Mouse (Mus musculus) right cerebral cortex, postnatal 36 days (tissue): ENCODE data around the gene Lrrc73.

ENCODE experiments used
- DNase-seq, 2 experiments: peaks; one replicate each; pipeline ENCODE4 v3.0.0; 2022; ENCODE audit warnings: low spot score in 2 of 2, mixed read lengths in 1 of 2

The Lrrc73 gene

DNA sequence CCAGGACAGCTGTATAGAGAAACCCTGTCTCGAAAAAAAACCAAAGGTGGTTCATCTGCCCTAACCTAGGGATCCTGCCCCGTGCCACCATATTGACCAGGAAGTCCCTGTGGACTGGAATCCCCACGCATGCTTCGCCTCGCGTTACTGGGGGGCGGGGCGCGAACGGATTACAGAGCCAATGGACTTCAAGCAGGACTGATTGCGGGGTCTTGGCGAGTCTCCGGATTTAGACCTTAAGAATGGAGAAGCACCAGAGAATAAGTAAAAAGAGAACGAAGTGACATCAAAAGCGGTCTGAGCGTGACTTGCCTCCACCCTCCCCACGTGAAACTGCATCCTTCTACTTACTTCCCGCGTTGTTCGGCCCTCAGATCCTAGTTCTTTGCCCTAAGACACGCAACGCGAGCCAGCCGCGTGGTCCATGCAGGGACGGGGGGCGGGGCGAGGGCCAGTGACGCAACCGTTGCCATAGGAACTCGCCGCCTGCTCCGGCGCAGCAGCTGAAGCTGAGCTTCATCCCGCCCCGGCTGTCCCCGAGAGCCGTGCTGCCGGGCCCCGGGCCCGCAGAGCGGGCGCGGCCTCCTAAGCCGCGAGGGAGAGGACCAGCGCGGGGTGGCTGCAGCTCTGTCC, at the start of gene Lrrc73:
Gene Lrrc73, plus strand, starts transcription at position 80 of the 633 bp plus-strand sequence.
- DNase-seq, result peak; percentile 92 to 94

DNA sequence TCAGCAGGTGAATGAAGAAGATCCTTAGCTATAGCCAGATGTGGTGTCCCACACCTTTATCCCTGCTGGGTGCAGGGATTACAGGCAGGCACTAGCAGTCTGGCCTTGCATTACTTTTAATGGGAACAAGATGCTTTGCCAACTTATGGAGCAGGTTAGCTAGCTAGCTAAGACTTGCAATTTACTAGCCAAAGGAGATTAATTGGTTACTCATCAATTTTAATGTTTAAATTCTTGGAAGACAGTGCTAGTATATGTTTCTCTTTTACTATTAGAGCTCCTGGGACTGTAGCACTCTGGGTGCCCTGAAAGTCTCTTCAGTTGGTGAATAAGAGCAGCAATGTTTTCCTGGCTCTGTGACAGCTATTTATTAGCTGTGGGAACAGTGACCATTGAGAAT, 46.7 kb upstream of the Lrrc73 start:
- DNase-seq, result no peak

DNA sequence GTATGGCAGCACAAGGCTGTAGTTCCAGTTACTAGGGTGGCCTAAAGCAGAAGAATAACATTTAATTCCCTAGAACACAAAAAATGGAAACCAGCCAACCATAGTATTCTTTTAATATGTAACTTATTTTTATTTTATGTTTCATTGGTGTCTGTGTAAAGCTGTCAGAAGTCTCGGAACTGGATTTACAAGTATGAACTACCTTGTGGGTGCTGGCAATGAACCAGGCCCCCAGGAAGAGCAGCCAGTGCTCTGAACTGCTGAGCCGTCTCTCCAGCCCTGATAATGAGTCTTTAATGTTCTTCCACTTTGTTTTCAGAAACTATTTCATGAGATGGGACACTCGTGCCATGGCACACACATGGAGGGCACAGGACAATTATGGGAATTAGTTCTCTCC, 42.8 kb upstream of the Lrrc73 start:
- DNase-seq, result no peak

DNA sequence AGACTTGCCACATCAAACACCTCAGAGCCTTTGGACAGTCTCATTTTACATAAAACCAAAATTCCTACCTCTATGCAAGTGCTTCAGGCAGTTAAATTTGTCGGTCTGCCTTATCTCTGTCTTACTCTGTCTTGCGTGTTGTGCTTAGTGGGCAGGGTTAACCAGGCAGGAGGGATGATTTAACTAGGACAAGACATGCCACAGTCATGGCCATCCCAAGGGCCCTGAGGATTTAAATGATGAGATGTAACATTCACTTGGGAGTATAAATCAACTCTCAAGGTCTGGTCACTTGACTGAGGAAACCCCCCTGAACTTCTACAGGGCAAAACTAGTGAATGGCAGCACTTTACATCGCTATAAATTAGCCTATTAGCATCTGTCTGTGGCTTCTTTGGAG, 31.7 kb upstream of the Lrrc73 start:
- DNase-seq, result no peak

DNA sequence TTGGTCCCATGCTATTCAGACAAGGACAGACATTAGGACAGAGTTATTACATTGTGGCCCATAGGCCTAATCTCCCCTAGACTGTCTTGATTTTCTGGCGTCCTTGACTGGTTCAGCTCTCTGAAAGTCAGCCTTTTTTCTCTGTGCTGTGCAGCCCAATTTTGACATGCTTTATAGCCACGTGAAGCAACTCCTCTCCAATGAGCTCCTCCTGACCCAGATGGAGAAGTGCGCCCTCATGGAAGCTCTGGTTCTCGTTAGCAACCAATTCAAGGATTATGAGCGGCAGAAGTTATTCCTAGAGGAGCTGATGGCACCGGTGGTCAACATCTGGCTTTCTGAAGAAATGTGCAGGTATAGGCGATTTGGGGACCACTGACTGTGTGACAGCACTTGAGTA, 25.8 kb upstream of the Lrrc73 start:
- DNase-seq, result no peak

DNA sequence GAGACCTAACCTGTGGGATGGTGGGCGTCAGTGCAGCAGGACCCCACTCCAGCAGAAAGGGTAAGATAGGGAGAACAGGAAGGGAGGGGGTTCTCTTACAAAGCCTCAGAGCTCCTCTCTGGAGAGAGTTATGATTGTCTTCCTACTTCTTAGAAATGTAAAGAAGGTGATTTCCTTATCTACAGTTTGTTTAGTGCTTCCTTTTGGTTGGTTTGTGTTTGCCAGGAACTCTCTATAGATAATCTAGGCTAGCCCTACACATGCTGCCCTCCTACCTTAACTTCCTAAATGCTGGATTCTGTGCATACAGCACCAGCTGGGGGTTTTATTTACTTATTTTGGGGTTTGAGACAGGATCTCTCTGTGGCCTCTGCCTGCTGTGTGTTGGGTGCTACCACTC, 17.3 kb upstream of the Lrrc73 start:
- DNase-seq, result no peak

DNA sequence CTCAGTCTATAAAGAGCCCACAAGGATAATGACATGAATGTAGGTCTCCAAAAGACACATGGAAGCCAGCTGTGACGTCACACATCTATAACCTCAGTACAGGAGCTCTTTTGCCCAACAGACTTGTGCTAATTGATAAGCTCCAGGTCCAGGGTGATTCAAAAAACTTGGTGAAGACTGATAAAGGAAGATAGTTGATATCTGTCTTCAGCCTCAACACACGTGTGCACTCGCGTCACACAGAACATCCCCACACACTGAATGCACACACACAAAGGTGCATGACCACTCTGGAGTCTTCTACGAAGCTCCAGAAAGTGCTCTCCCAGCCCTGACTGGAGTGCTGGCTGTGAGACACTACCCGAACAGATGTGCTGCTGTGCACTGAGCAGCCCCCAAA, 16.3 kb upstream of the Lrrc73 start:
- DNase-seq, result no peak

DNA sequence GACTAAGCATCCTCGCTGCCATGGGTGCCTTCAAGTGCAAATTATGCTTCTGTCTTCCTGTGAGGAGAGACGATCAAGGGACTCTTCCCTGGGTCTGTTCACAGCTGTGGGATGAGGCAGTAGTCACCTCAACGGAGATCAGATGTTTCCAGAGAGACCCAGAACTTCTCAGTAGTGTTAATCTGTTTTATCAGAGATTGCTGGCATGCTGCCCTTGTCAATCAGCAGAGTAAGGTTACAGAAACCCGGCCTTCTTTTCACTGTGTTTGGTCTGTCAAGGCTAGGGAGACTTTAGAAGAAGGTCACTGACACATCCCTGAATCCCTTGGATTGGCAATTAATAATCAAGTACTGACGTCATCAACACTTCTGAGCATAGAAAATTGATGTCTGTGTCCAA, 15.9 kb upstream of the Lrrc73 start:
- DNase-seq, result no peak

DNA sequence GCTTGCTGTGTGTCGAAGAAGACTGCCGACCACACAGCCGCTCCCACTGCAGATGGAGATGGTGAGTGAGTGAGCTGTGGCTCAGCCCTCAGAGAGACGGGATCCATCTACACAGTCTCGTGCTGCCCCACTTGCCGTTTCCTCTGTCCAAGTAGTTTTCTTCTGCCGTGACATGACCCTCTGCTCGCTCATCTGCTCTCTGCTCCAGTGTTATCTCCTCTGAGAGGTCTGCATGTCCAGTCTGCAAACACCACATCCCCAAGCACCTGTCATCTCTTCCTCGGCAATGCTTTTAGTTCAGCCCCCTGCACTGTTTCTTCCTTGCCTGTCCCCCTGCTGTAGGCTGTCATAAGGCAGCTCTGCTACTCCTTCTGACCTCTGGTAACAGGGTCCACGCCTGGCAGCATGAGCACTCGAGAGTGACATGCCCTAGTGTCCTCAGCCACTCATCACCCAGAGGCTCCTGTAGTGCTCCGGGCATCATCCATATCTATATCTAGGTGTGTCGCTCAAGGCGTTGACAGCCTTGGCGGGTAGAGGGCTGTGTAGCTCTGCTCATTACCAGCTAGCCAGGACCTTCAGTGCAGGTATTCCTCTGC, 13.7 kb upstream of the Lrrc73 start:
- no peak for DNase-seq

DNA sequence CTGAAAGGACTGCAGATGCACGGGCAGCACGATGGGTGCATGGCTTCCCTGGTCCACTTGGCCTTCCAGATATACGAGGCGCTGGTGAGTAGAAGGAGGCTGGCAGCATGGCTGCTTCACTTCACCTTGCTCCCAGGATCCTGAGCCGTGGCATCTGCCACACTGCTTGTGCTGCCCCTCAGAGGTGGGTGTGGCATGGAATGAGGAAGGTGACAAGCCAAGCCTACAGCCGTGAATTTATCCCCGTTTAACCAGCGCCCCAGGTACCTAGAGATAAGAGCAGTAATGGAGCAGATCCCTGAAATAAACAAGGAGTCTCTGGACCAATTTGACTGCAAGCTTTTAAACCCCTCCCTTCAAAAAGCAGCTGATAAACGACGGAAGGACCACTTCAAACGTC, 11.9 kb upstream of the Lrrc73 start:
- no peak for DNase-seq

DNA sequence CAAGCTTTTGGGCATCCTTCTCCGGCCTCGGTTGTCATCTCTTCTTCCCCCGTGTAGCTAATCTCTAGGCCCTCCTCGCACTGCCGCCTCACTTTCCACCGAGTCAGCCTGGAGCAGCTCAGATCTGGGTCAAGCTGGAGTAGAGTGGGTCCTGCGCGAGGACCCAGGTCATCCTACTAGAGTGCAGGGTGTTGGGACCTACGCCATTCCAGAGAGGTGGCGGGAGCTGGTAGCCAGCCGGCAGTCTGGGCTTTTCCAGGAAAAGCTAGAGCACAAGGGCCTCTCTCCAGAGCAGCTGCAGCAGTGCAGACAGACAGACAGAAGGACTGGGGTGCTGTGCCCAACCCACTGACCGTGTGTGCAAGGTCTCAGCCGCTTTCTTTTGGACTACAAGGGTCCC, 11.1 kb upstream of the Lrrc73 start:
- DNase-seq, result no peak

DNA sequence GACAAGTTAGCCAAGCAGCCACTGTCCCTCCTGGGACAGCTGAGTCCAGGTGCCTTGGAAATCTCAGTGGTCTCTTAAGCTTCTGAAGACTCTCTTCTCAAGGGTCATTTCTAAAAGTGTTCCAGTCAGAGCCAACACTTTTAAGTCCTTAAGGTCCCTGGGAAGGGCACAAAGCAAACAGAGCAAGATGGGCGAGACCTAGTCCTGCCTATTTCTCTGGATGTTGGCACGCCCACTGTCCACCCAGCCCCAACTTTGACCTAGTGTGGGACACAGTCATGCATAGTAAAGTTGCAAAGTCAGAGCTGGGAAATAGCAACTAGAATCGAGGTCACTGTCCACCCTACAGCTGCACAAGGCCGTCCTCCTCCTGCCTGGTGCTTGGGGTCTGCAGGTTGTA, 10.3 kb upstream of the Lrrc73 start:
- no peak for DNase-seq

DNA sequence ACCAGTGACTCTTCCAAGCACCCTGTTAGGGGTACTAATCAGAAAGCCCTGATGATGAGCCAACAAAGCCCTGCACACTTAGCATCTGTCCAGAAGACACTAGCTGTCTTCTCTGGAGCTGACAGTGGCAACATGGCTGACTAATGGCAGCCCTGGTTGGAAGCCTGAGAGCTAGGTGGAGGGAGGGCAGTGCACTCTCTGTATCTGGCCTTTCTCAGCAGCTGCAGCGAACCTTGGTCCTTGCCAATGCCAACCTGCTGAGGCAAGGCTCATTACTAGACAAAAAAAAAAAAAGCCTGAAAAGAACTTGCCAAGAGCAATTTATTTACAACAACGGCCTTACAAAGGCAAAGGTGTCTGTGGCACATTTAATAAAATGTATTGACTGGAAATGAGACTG, 9.7 kb upstream of the Lrrc73 start:
- DNase-seq, result no peak

DNA sequence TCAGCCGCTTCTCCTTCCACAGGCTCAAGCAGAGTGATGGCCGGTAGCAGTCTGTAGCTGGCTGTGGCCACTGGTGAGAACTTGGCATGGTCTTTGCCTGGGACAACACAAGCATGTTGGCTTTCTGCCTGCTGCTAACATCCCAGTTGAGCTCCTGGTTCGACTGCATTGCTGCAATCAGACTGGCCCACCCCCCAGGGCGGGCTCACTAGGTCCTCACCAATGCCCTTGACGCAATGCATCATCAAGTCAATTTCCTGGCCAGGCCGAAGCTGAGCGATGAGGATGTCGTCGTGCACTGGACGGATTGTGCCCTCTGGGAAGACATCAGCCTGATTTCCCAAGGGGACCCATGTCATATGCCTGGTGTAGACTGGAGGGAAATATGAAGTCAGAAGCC, 8.8 kb upstream of the Lrrc73 start:
- no peak for DNase-seq

DNA sequence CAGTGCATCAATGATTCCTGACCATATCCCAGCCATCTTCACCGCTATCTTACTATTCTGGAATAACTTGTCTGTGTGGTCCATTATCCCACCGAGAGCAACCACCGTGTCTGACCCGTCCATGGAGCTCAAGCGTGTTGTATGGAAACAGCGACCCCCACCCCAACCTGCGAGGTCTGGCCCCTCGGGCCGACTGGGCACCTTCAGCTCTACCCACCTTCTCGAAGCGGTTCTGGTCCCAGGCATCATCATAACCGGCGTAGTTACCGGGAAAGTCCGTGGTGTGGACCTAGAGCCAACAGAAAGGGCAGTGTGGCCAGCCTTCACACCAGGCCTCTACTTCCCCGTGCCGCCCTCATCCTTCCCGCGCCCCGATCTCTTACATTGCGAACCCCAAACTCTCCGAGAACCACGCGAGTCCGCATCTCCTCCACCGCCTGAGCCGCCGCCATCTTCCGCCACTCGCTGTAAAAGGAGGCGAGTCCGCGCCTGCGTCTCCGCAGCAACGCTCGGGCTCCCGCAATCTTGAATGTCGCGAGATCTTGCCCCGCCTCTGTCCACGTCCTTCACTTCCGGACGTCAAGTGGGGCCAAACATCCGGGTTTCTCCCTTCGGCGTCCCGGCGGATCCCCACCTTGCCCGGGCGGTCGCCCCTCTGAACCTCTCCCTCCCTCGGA, 5.7 kb upstream of the Lrrc73 start, which contains the start of the genes Polr1c and Yipf3:
Gene Polr1c, minus strand, starts transcription at position 543 of the 677 bp plus-strand sequence.
Gene Yipf3, plus strand, starts transcription at position 569 of the 677 bp plus-strand sequence.
- DNase-seq, result peak; percentile 93

DNA sequence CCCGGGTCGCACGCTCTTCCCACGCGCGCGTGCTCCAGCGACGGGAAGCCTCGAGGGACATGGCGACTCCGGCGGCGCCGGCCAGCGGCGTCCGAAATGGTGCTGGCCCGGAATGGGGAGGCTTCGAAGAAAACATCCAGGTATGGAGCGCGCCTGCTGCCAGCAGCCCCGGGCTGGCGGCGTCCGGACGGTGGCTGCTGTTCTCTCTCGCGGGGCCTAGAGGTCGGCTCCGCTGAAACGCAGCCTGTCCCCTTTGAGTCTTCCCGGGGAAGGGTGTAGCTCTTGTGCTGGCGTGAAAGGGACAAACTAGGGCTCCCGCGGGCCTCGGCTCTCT, 5.2 kb upstream of the Lrrc73 start:
- no peak for DNase-seq

DNA sequence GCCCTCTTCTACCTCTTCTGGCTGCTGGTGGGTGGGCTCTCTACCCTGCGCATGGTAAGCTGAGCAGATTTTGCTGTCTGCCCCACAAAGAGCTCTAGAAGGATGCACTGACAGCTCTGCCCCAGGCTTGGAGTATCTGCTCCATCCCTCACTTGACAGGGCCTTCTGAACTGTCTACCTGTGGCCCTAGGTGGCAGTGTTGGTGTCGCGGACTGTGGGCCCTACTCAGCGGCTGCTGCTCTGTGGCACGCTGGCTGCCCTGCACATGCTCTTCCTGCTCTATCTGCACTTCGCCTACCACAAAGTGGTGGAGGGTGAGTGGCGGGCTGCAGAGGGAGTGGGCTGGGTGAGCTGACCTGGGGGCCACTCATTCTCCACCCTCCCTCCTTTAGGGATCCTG, 2.2 kb upstream of the Lrrc73 start:
- DNase-seq, result no peak

DNA sequence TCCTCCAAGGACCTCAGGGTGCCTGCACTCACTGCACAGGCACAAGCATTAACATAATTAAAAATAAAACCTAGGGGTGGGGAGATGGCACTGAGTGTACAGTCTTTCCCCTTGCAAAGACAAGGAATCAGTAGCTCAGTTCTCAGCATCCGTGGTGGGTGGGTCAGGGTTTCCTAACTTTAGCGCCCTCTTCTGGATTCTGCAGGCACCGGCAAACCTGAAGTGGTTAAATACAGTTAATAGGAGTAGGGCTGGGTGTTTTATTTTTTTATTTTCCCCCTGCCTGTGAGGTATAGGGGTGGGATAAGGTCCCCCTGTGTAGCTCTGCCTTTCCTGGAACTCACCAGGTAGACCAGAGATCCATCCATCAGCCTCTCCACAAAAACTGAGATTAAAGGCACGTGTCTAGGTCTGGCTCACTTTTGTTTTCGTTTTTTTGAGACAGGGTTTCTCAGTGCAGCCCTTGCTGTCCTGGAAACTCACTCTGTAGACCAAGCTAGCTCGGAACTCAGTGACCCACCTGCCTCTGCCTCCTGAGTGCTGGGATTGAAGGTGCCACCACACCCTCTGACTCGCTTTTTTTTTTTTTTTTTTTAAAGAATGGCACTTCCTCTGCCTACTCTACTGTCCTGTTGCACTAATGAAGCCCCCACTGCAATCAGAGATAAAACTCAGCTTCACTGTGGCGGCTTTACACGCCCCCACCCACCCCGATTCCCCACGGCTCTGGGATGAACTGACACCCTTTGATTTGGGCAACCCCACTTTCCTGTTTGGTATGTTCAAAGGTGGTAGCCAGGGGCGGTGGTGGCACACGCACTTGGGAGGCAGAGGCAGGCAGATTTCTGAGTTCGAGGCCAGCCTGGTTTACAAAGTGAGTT, 520 bp upstream of the Lrrc73 start:
- DNase-seq, result no peak

DNA sequence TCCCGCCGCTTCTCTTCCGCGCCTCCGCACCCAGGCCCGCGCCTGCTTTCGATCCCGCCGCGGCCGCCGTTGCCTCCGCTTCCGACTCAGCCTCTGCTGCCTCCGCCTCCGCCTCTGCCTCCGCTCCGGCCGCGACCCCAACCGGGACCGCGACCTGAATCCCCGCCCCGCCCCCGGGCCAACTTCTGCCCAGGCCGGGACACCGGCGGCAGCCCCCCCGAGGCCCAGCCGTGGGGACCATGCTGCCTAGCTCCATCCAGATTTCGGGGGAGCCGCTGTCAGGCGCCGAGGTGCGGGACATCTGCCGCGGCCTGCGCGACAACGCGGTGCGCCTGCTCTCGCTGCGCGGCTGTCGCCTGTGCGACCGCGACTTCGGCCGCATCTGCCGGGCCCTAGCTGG, 775 bp downstream of the Lrrc73 start:
- peak in 1 of 2 experiments; percentile 40 for DNase-seq

DNA sequence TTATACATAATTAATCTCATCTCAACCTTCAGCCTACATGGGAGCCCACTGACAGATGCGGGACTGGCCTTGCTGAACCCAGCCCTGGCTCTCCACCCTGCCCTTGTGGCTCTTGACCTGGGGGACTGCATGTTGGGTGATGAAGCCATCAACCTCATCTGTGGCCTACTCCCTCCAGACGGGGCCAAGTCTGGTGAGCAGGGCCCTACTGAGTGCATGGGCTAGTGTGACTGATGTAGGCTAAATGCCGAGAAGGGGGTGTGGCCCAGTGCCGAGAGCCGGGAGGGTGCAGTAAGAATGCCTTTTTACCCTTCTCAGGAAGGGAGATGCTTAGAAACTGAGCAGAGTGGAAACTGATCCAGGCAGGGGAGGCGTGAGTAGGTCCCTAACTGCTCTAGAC, 1.8 kb downstream of the Lrrc73 start:
- no peak for DNase-seq

DNA sequence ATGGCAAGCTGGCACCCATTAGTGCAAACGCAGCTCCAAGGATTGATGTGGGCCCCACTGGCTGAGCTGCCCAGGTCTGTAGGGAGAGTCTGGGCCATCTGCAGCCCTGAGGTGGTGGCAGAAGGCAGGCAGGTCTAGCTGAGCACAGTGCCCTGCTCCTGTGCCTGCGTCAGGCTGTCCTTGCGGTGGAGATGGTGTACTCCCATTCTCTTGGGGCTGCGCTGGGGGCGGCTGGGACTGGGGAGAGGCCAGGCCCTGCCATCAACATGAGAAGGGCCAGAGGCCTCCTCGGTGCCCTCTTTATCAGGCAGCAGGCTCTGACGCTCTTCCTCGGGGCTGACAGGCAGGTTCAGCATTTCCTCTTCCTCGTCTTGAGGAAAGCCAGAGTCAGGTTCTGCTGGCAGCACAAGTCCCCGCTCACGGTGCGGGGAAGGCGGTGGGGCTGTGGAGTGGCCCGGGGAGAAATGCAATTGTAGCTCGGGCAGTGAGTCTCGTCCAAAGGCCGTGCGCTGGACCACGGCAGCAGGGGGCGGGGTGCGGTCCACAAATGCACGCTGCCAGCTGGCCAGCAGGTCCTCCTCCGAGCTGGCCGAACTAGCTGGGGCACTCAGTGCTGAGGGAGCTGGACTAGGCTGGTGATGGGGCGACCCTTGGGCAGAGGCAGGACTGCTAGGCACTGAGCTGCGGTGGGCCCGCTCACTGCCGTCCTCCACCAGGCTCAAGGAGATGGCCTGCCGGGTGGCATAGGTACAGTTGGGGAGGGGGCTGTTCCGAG, 5.1 kb downstream of the Lrrc73 start:
- DNase-seq, result no peak

DNA sequence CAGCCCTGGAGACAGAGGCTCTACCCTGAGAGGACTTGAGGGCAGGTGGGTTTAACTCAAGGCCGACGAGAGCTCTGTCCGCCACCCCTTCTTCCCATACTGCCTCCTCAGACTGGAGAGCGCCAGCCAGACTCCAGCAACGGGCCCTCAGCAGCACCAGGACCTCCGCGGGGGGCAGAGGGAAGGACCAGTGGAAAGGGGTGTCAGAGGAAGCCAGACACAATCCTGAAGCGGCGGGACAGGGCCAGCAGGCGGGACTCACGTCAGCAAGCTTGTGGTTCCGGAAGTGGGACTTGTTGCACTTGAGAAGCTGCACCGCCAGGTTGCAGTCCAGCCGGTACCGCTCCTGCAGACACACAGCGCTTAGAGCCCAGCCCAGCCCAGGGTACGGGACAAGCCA, 6.3 kb downstream of the Lrrc73 start:
- no peak for DNase-seq
